Mouse (Mus musculus): ENCODE results near the gene Wdr95. TPM values are rescaled to one million over a fixed set of nuclear protein-coding genes. Genes with fewer than 3 reads are reported as not detected.

Gene Wdr95
- total RNA-seq, 2 experiments from 2014 or later: 0.14 to 0.35 TPM

DNA sequence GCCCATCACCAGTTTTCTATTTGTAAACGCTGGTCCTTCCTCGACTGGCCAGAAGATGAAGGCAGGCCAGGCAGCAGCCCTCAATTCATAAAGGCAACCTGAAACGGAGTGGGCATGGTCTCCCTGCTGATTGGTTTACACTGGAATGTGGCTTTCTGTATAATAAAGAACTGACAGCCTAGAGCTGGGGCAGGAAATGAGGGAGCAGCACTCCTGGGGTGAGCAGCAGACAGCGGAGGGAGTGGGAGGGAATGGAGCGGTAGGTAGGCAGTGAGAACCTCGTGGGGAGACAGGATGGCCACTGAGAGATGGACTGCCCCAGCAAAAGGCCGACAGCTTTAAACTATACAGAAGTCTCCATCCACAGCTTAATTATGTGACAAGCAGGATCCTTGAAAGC, 93.7 kb downstream of the Wdr95 start:
- DNase-seq (ENCODE audit: low spot score in 2 of 2): no peak

- DNase-seq (ENCODE audit: low spot score in 2 of 2): no peak
Measured at GRCm38 (mm10) chr5:149622644-149623043, 94.2 kb downstream of the Wdr95 start.

GRCm38 (mm10) chr5:149623815-149624675, 95.6 kb downstream of the Wdr95 start:
- no peak for DNase-seq (ENCODE audit: low spot score in 2 of 2)

GRCm38 (mm10) chr5:149625547-149625946, 97.1 kb downstream of the Wdr95 start:
- DNase-seq (ENCODE audit: low spot score in 2 of 2): no peak

DNA sequence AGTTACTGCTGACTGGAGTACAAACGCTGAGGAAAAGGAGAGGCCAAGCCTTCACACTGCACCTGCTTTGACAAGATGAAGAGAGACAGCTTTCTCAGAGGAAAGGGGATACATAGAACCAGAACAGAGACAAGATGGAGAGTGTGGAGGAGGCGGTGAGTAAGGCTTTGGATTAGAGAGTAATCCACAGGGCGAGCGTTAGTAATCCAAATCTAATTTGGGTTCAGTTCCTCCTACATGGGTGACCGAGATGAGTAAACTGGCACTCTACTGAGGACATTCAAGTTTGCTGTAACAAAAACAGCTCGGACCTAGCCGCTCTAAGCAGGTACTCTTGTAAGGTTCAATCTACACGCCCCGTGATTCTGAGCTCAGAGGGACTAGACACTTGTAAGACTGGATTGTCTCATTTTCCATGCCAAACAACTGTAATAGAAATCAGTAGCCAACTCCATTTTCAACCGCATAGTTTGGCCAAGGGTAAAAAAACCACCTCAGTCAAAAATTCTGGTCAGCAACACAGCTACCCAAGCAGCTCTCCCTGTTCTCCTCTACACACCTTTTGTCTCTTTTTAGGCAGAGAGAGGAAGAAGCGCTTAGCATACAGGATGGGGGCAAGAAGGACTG, 106.0 kb downstream of the Wdr95 start:
- peak in 1 of 2 experiments; percentile 7 for DNase-seq (ENCODE audit: low spot score in 2 of 2)

GRCm38 (mm10) chr5:149635556-149635955, 107.1 kb downstream of the Wdr95 start:
- peak in 1 of 2 experiments; percentile 36 for DNase-seq (ENCODE audit: low spot score in 2 of 2)

DNA sequence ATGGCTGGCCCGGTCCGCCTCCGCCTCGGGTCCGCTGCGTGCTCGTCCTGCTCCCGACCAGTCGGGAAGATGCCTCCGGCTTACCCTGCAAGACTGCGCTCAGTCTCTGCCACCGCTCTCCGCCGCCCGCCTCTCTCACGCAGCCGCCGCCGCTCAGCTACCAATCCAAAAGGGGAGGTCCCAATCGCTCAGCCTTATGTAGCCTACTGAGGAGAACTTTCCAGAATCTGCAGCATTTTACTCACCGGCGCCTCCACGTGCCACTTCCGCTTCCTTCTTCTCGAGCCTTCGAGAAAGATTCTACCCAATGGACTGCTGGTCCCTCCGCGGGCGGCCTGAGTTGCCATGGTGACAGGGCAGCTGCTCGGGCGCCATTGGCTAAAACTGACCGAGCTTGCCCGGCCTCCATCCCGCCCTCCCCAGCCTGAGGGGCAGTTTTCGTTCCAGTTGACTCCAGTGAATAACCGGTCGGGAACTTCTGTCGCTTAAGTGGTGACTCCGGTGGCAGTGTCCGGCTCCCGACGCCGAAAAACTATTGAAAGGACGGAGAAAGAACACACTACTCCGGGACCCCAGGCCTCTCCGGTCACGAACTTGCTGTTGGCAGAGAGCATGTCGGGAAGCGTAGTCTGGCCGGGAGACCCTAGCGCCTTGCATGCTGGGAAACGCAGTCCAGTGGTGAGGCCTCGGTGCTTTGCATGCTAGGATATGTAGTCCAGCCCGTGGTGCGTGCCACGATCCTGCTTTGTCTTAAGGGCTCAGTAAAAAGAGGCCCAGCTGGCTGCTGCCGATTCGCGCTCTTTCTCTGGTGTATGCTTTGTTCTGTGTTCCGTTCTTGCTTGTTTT, 107.8 kb downstream of the Wdr95 start, which contains the start of gene Hsph1:
Gene Hsph1, minus strand, starts transcription at position 302 of the 846 bp plus-strand sequence.
- DNase-seq (ENCODE audit: low spot score in 2 of 2): peak; percentile 99

DNA sequence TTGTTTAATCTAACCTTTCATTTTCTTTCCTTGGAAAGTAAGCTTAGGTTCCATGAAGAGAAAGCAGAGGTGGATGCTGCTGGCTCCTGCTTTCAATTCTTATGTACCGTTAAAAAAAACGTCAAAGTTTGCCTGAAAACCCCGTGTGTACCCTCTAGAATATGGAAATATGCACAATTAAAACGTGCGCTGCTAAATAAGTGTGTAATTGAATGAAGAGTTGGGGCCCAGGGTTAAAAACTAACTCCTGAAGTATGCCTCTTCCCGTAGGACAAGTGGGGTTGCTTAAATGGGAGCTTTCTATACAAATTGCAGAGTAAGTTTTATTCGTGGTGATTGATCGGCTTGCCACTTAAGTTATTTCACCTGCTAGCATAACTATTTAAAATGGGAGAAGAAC, 108.8 kb downstream of the Wdr95 start:
- no peak for DNase-seq (ENCODE audit: low spot score in 2 of 2)

- no peak for DNase-seq (ENCODE audit: low spot score in 2 of 2)
Measured at GRCm38 (mm10) chr5:149641277-149641892, 112.9 kb downstream of the Wdr95 start.

DNA sequence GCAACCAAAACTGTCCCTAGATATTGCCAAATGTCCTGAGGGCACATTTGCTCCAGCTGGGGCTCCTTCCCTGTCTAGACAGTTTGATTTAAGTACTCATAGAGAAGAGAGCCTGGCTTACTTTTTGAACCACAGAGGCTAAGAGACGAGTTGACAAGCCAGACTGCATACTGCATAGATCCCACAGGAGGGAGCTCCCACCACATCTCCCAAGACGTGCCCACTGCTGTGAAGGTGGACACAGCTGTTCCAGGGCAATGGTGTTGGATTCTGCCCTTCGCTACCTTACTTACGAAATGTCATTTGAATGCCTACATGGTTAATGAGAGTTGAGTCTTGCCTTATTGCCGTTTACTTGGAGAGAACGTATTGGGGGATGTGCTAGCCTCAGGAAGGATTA, 113.9 kb downstream of the Wdr95 start:
- peak in 1 of 2 experiments; percentile 24 for DNase-seq (ENCODE audit: low spot score in 2 of 2)

GRCm38 (mm10) chr5:149642783-149643509, 114.5 kb downstream of the Wdr95 start:
- peak in 1 of 2 experiments; percentile 19 for DNase-seq (ENCODE audit: low spot score in 2 of 2)

DNA sequence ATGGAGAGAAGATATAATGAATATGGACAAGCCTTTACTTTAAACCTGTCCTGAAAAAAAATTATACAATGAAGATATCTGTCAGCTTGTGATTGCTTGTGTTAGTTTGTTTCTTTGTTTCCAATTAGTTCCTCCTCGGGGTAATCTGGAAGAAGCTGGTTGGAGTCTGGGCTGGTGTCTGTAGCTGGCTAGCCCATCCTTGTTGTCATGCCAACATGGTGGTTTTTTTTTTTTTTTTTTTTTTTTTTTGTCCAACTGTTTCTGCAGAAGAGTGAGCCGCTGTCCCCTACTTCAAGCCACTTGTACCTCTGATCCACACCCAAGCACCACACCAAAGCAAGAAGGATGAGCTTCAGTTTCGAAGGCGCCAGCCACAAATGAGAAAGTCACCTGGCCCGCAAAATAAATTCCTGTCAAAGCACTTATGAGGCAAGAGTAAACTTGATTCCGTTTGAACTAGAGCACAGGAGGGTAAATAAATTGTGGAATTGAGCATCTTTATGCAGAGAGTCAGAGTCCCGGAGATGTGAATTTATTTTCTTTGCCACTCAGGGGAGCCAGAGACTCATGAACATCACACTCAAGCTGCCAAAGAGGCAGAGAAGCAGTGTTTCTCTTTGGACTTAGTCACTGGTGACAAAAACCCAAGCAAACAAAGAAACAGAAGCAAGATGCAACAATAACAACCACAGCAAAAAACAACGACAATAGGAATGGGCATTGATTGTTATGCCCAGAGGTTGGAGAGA, 119.1 kb downstream of the Wdr95 start:
- peak in 1 of 2 experiments; percentile 39 for DNase-seq (ENCODE audit: low spot score in 2 of 2)

DNA sequence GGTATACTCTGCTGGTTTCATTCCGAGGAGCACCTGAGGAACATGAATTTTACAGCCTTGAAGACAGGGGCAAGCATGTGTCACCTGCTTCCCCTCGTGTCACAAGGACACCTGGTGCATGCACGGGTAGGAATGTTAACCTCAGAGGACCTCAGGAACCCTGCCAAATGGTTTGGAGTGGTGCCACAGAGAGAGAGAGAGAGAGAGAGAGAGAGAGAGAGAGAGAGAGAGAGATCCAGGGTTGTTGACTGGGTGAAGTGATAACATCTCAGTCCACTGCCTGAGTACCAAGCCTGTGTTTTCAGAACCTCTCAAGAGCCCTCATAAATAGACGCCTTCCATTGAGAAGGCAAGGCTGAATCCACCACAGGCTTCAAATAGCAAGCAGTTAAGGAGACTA, 119.7 kb downstream of the Wdr95 start:
- DNase-seq (ENCODE audit: low spot score in 2 of 2): no peak

DNA sequence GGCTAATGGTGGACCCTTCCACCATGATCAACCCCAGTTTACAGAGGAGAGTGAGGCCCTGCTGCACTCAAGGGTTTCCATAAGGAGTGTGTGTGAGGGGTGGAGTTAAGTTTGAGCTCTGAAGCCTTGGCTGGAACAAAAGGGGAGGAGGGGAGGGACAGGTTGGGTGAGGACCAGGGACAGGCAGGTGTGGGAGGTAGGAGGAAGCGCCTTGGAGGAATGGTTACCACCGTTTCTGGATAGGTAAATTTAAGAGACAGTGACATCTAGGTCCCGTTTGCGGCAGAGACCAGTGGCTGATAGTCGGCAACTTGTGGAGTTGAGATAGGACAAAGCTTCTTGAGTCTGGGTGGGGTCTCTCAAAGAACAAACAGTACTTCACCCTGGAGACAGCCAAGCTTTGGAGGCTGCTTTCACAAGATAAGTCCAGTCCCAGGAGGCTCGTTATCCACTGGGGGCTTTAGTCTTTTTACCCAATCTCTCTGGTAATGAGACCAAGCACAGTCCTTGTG, 120.5 kb downstream of the Wdr95 start:
- DNase-seq (ENCODE audit: low spot score in 2 of 2): no peak

DNA sequence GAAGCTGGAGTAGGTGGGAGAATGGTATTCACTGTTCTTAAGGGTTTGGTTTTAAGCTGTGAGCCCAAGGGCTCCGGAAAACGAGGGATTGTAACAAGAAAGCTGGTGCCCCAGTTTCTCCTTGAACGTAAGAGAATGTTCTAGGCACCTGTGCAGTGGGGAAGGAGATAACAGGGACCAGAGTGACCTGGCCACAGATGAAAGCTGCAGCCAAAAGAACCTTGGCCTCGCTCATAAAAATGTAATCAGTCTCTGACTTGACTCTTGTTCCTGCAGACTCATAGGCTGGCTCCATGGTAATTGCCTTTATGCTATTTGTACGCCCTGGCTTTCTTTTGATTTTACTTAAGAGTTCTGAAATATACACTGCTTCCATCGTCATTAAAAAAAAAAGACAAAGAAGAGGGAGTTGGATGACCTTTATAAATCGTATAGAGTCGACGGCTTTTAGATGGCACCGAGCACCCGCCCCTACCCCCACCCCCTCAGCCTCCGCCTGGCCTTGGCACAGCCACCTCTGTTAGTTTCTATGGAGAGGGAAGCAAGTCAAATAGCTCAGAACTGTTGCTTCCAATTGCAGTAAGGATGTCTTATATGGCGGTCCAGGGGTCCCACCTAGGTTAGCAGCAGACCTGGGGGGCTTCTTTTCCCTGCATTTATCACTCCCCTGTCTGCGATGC, 121.2 kb downstream of the Wdr95 start:
- no peak for DNase-seq (ENCODE audit: low spot score in 2 of 2)

GRCm38 (mm10) chr5:149650179-149650553, 121.7 kb downstream of the Wdr95 start:
- no peak for DNase-seq (ENCODE audit: low spot score in 2 of 2)

DNA sequence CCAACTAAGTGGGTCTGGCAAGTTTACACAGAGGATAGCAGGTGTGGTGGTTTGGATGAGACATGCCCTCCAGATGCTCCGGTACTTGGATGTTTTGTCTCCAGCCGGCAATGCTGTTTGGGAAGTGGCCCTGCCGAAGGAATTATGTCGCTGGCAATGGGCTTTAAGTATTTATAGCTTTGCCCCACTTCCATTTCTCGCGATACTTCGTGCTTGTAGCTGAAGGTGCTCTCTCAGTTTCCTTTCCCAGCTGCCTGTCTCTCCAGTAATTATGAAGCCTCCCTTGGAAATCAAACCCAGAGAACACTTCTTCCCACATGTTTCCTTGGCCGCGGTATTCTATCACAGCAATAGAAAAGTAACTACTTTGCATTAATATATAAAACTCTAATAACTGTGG, 127.2 kb downstream of the Wdr95 start:
- no peak for DNase-seq (ENCODE audit: low spot score in 2 of 2)

- DNase-seq (ENCODE audit: low spot score in 2 of 2): no peak
Measured at GRCm38 (mm10) chr5:149658022-149658421, 129.5 kb downstream of the Wdr95 start.
